In genomic region chr5:128439828-128440227, GRCm38 (mm10) we compare ENCODE assay signal across 9 mouse cellular contexts. TPM values are rescaled to one million over a fixed set of nuclear protein-coding genes. Genes with fewer than 3 reads are reported as not detected.
A peak's percentile ranks its signal among the peaks of the same experiment; 100 is the strongest.
DNase-seq lines count a peak whose midpoint lies in the region; ATAC-seq and TF ChIP-seq lines count a peak whose summit lies in the region.
"Had no signal": no experiment of that assay in that cellular context is flagged by ENCODE, and none has a peak within 500 bp of the region (broad histone marks: within the 10 kb centered on the region; RNA-seq: fewer than 3 reads in every experiment).

No protein-coding gene starts in this region.

- peak; percentile 98 for TF ChIP-seq CTCF in brain, embryonic 14.5 days (IDR thresholded peaks at IDR 0.05; ENCODE audit: borderline replicate concordance, extremely low read depth, insufficient read depth, insufficient read length)
- TF ChIP-seq CTCF in liver, postnatal 0 days (IDR thresholded peaks at IDR 0.05; ENCODE audit: low read depth) = peak; percentile 80

- H3K27me3 ChIP-seq in forebrain, embryonic 15.5 days = peaks cover 22% of the 10 kb centered on the region
- peaks cover 8% of the 10 kb centered on the region; the same call in 1 of the 2 replicates for H3K27me3 ChIP-seq in liver, postnatal 0 days (ENCODE audit: insufficient read depth, low read length)

- no peak overlapping the region for H3K27ac ChIP-seq in forebrain, embryonic 15.5 days (replicated peaks)
- H3K27ac ChIP-seq in liver, postnatal 0 days (ENCODE audit: low read depth) = no peak overlapping the region
- H3K27ac ChIP-seq: stomach, embryonic 15.5 days had no signal

- peaks cover 43% of the 10 kb centered on the region for H3K4me1 ChIP-seq in forebrain, embryonic 15.5 days
- H3K4me1 ChIP-seq in liver, postnatal 0 days (ENCODE audit: insufficient read depth) = no peaks in the 10 kb centered on the region
- H3K4me1 ChIP-seq: stomach, embryonic 15.5 days had no signal

- no peak overlapping the region for H3K9ac ChIP-seq in forebrain, embryonic 15.5 days (replicated peaks)
- H3K9ac ChIP-seq in liver, postnatal 0 days (replicated peaks) = no peak overlapping the region
- H3K9ac ChIP-seq: stomach, embryonic 15.5 days had no signal

- whole genome bisulfite sequencing in forebrain, embryonic 15.5 days = under 1% methylated on average over 5 of the region's 5 CpGs
- WGBS in liver, postnatal 0 days (ENCODE audit: insufficient replicate concordance) = 0% methylated on average over 5 of the region's 5 CpGs

- H3K4me3 ChIP-seq in forebrain, embryonic 15.5 days = no peak overlapping the region
- H3K4me3 ChIP-seq in liver, postnatal 0 days (ENCODE audit: low read depth, low read length) = no peak overlapping the region
- H3K4me3 ChIP-seq: stomach, embryonic 15.5 days had no signal

- intact Hi-C loops in heart, postnatal 14 days (cut with DNase I) = no loop called here
- intact Hi-C loops in heart, postnatal 25 days (cut with DNase I) = loop anchor here (10.0 kb wide), 1 partner anchor 1205 kb away; no protein-coding TSS in a partner anchor

- no peak for TF ChIP-seq POLR2A in brain, embryonic 14.5 days (IDR thresholded peaks at IDR 0.05; ENCODE audit: borderline replicate concordance, extremely low read depth, insufficient read depth, insufficient read length, poor library complexity, severe bottlenecking)

- no peak for TF ChIP-seq EP300 in liver, postnatal 0 days (IDR thresholded peaks at IDR 0.05; ENCODE audit: low read depth)

- H3K4me2 ChIP-seq in forebrain, embryonic 15.5 days (replicated peaks) = no peak overlapping the region
- no peak overlapping the region for H3K4me2 ChIP-seq in liver, postnatal 0 days (ENCODE audit: low read depth, low read length)
- H3K4me2 ChIP-seq: stomach, embryonic 15.5 days had no signal

- DNase-seq in heart, postnatal 14 days = peak; percentile 28 to 67
- no peak for DNase-seq in heart, postnatal 25 days (ENCODE audit: low spot score)
- DNase-seq in brain, embryonic 14.5 days (ENCODE audit: low read depth) = peak; percentile 77
- peak; percentile 55 to 63 for DNase-seq in kidney, postnatal 25 days
- peak; percentile 62 for DNase-seq in liver, postnatal 0 days
- DNase-seq in ovary, postnatal 14 days (ENCODE audit: low spot score) = peak; percentile 52
- DNase-seq in urinary bladder, postnatal 4 days (ENCODE audit: low spot score in 2 of 2) = peak; percentile 27 to 70

- no peaks in the 10 kb centered on the region for H3K36me3 ChIP-seq in forebrain, embryonic 15.5 days
- H3K36me3 ChIP-seq in liver, postnatal 0 days (replicated peaks; ENCODE audit: insufficient read depth, low read length) = no peaks in the 10 kb centered on the region
- H3K36me3 ChIP-seq: stomach, embryonic 15.5 days had no signal

- H3K9me3 ChIP-seq in forebrain, embryonic 15.5 days = no peaks in the 10 kb centered on the region
- H3K9me3 ChIP-seq in liver, postnatal 0 days (ENCODE audit: low read length) = no peaks in the 10 kb centered on the region
- H3K9me3 ChIP-seq: stomach, embryonic 15.5 days had no signal

- ATAC-seq in forebrain, embryonic 15.5 days (replicated peaks) = peak; percentile 57
- ATAC-seq in liver, postnatal 0 days = no peak; the same call in 1 of the 2 replicates

RNA-seq across cellular contexts. Expression of gene Tmem132d, which starts 7.0 kb away (rescaled TPM):
- total RNA-seq in heart, postnatal 14 days (2021) = under 1 TPM; 0.14 to 0.22 TPM
- under 1 TPM in 1 of 2 experiments, not detected in 1; 0.14 TPM for total RNA-seq in heart, postnatal 25 days (2021)
- 2.4 and 5.8 TPM in 2 replicates for polyA plus RNA-seq in brain, embryonic 14.5 days (2012; rRNA removed)
- polyA plus RNA-seq in forebrain, embryonic 15.5 days (2015; fragmentation: Nextera tagmentation; extraction: Ambion mirVana) = 1.2 TPM in 2 replicates
- polyA plus RNA-seq in liver, postnatal 0 days (2015; fragmentation: Nextera tagmentation; extraction: Ambion mirVana) = not detected in 2 replicates
